Comparison of ENCODE assay signal across 9 mouse cellular contexts in genomic region chr5:147721438-147721837, GRCm38 (mm10). TPM values are rescaled to one million over a fixed set of nuclear protein-coding genes. Genes with fewer than 3 reads are reported as not detected.
DNase-seq lines count a peak whose midpoint lies in the region; ATAC-seq and TF ChIP-seq lines count a peak whose summit lies in the region.
"Had no signal": no experiment of that assay in that cellular context is flagged by ENCODE, and none has a peak within 500 bp of the region (broad histone marks: within the 10 kb centered on the region; RNA-seq: fewer than 3 reads in every experiment).

No protein-coding gene starts in this region.

- peak overlapping the region; percentile 79 for H3K4me3 ChIP-seq in gastrocnemius, adult 2 months
- H3K4me3 ChIP-seq in liver, embryonic 15.5 days (replicated peaks): no peak overlapping the region

- no peak overlapping the region for H3K9ac ChIP-seq in liver, embryonic 15.5 days

- TF ChIP-seq CTCF in gastrocnemius, adult 2 months (IDR thresholded peaks at IDR 0.05): no peak

- intact Hi-C loops in gastrocnemius, adult 2 months (cut with DNase I): loop anchor here (10.0 kb wide), 1 partner anchor 123 kb away; no protein-coding TSS in a partner anchor
- intact Hi-C loops in heart, postnatal 10 days (cut with DNase I): loop anchor here (5.0 kb wide), 2 partner anchors 64 to 139 kb away; no protein-coding TSS in a partner anchor
- intact Hi-C loops in left cerebral cortex, postnatal 4 days (cut with DNase I): loop anchor here (10.0 kb wide), 1 partner anchor 123 kb away; no protein-coding TSS in a partner anchor

- H3K4me1 ChIP-seq in liver, embryonic 15.5 days (replicated peaks): peaks cover 11% of the 10 kb centered on the region; the same call in 1 of the 2 replicates

- H3K9me3 ChIP-seq in liver, embryonic 15.5 days (replicated peaks): no peaks in the 10 kb centered on the region

- no peak for DNase-seq in gastrocnemius, adult 2 months
- DNase-seq in gastrocnemius, postnatal 4 days (ENCODE audit: low spot score in 2 of 2): no peak
- peak; percentile 12 to 41 for DNase-seq in adrenal gland, postnatal 36 days
- peak; percentile 43 to 48 for DNase-seq in heart, postnatal 10 days
- DNase-seq in layer of hippocampus, adult 8-10 months (ENCODE audit: low spot score in 2 of 2): no peak
- no peak for DNase-seq in left cerebral cortex, postnatal 4 days
- DNase-seq in urinary bladder, postnatal 36 days (ENCODE audit: low spot score in 2 of 2): no peak
- DNase-seq: right cerebral cortex, postnatal 25 days had no signal

- WGBS in liver, embryonic 15.5 days (ENCODE audit: insufficient replicate concordance): 6% methylated on average over 8 of the region's 8 CpGs

- H3K36me3 ChIP-seq in liver, embryonic 15.5 days (replicated peaks): no peaks in the 10 kb centered on the region

- no peak overlapping the region for H3K4me2 ChIP-seq in liver, embryonic 15.5 days

- H3K27me3 ChIP-seq in liver, embryonic 15.5 days: peaks cover 75% of the 10 kb centered on the region

- peak overlapping the region; percentile 66 for H3K27ac ChIP-seq in gastrocnemius, adult 2 months
- no peak overlapping the region for H3K27ac ChIP-seq in liver, embryonic 15.5 days (replicated peaks)

- peak; percentile 42; the same call in 1 of the 2 replicates for ATAC-seq in liver, embryonic 15.5 days (ENCODE audit: insufficient read depth)

RNA-seq across cellular contexts. Expression of gene Flt1, which starts 4.4 kb away (rescaled TPM):
- total RNA-seq in gastrocnemius, adult 2 months (2021): 10 to 100 TPM; 32.7 to 42.2 TPM
- total RNA-seq in gastrocnemius, postnatal 4 days (2021): 10 to 100 TPM; 17.5 to 18.2 TPM
- 10 to 100 TPM; 42.8 to 92.8 TPM for total RNA-seq in adrenal gland, postnatal 36 days (2021)
- total RNA-seq in heart, postnatal 10 days (2021): 10 to 100 TPM; 53.6 to 56.0 TPM
- 2.9 and 3.2 TPM in 2 replicates for polyA plus RNA-seq in liver, embryonic 15.5 days (2015; fragmentation: Nextera tagmentation; extraction: Ambion mirVana)
- total RNA-seq in layer of hippocampus, adult 8-10 months (2022): 10 to 100 TPM; 31.9 to 39.7 (median 36.0) TPM
- 10 to 100 TPM; 15.1 to 17.6 TPM for total RNA-seq in left cerebral cortex, postnatal 4 days (2021)

Comparison
In these comparisons a context has a peak if more than half of its experiments do, and no peak if none do; other contexts are left out.
1. DNase-seq: peak in adrenal gland, postnatal 36 days (2 of 2) and heart, postnatal 10 days (2 of 2); none in gastrocnemius, adult 2 months (single experiment), gastrocnemius, postnatal 4 days (0 of 2), layer of hippocampus, adult 8-10 months (0 of 2), left cerebral cortex, postnatal 4 days (single experiment) and urinary bladder, postnatal 36 days (0 of 2).